Mouse (Mus musculus): ENCODE measurements at regions not wholly inside any gene's neighbourhood (a gene's known extent, or its start where the extent isn't known, plus 50 kb on each side); places are given as distances from the start of the nearest gene placed in this dataset.

DNA sequence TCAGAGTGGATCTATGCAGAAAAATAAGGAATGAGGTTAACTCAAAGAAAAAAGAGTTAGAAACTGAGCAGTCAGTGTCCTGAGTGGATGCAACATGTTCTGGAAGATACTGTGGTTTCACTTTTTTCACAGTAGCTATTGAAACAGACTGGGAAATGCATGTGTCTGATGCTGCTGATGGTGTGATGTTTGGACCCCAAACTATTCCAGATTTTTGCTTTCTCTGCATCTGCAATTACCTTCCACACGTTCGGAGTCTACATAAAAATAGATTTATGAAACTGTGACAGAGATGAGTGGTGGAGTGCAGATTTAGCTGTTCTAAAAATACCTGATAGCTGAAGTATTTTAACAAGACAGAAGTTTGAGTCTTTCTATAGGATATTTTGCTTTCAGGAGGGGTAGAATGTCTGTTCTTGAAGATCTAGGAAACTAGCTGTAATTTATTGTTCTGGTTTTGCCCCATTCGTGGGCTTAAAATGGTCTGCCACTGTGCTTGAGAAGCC, 545.3 kb downstream of the Stim2 start:
- intact Hi-C loops (cut with DNase I), result no loop called here

DNA sequence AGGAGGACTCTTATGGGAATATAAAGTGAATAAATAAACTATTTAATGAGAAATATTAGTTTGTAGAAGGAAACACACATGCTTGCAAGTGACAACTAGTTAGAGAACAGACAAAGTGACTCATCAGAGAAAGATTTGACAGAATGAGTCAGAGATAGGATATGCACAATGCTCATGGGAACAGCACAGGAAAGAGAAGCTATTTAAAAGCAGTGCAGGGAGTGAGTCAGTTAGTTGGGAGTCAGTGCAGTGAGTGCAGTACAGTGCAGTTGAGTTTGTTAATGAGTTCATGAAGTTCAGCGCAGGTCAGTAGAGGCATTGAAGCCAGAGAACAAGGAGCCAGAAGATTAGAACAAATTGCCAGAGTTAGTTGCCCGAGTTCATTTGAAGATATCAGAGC, 580.2 kb downstream of the Stim2 start:
- DNase-seq (ENCODE audit: low spot score in 2 of 2), result no peak

More for the DNA sequence above, 545.3 kb downstream of the Stim2 start:
- peak; percentile 4 to 22 for DNase-seq (ENCODE audit: low spot score in 2 of 2)

DNA sequence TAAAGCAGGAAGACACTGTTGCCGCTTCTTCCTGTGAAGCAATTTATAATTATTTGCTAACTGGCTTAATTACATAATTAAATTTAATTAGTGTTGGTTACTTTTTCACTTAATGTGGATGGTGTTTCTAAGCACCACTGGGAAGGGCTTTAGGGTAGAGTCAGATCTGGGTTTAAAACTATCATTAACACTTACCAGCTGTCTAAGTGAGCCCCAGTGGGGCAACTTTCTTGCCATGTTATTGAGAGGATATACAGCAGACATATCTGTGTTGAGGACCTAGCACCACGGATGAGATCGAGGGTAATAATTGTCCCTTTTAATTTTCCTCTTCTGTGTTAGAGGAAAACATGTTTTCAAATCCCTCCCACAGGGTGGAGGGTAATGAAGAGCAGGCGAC, 581.2 kb downstream of the Stim2 start:
- intact Hi-C loops (cut with DNase I), result no loop called here
- DNase-seq (ENCODE audit: low spot score in 2 of 2), result no peak

More for the DNA sequence above, 580.2 kb downstream of the Stim2 start:
- intact Hi-C loops (cut with DNase I), result no loop called here

DNA sequence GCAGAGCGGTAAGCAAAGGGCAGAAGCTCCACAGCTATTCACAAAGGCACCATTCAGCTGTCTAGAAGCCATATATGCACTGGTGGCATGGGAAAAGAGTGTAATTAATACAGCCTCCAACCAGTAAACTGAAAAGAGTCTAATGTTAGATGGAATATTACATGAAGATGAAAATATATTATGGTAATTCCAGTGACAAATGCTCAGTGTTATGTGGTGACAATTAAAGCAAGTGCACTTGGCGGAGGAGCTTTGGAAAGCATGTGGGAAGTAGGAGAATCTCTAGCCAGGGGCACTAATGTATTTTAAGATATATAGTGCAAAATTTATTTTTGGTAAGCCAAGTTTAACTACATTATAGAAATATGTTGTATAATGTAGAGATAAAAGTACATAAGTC, 583.9 kb downstream of the Stim2 start:
- peak in 1 of 2 experiments; percentile 4 for DNase-seq (ENCODE audit: low spot score in 2 of 2)

DNA sequence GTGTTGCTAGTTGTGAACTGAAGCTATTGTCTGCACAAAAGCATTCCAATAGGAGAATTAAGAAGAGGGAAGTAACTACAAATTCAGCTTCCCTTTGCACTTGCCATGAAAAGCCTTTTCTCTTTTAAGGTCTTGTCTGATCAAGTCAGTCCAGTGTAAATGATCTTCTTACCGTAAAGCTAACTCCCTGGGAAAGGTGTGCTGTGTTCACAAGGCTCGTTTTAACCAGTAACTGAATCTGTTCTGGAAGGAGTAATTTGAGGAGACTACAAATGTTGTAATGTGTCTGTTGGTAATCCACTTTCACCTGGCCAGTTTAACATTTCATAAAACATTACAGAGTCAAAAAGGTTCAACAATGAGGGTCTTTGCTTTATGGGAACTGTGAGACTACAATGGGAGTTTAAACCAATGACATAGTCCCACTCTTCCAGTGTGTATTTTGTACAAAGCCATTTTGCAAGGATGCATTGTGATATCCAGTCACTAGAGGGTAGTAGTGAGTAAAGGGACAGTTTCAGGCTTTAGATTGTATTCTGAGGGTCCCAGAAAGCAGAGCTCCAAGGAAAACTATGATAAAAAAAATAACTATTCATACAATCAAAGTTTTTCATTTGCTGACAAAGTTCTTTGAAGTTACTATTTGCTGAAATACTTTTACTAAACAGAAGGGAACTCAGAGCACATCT, 590.2 kb downstream of the Stim2 start:
- DNase-seq (ENCODE audit: low spot score in 2 of 2), result no peak
- intact Hi-C loops (cut with DNase I), result no loop called here

More for the DNA sequence above, 583.9 kb downstream of the Stim2 start:
- intact Hi-C loops (cut with DNase I), result no loop called here

DNA sequence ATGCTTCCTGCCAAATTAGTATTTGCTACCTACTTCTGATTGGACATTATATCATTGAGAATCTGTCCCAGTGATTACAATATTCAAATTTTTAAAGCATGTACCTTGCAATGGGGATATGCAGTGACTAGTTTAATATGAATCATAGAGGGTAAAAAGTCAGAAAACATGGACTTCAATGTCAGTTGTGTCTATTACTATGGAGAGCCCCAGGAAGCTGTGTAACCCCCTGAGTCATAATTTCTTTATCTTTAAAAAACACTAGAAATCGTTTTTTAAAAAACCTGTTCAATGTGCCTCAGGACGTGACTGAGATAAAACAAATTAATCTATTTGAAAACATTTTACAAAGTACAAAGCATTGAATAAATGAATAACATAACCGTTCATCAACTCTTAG, 612.7 kb downstream of the Stim2 start:
- DNase-seq (ENCODE audit: low spot score in 2 of 2), result no peak
- intact Hi-C loops (cut with DNase I), result no loop called here

DNA sequence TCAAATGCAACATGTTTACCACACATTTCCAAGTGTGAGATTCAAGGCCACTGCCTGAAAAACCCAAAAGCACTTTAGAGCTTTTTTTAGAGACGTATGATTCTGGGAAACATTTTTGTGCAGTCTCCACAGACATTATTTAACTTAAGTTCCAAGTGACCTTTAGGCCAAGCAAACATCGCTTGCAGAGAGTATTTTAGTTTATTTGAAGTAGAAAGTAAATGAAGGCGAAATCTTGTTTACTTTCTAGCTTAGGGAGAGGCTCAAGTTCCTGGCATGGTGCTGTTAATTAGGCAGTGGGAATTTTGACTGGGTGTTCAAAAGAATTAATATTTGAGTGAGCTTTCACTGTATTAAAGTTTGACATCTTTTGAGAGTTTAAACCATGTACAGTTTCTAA, 624.4 kb downstream of the Stim2 start:
- intact Hi-C loops (cut with DNase I), result no loop called here
- DNase-seq (ENCODE audit: low spot score in 2 of 2), result no peak

DNA sequence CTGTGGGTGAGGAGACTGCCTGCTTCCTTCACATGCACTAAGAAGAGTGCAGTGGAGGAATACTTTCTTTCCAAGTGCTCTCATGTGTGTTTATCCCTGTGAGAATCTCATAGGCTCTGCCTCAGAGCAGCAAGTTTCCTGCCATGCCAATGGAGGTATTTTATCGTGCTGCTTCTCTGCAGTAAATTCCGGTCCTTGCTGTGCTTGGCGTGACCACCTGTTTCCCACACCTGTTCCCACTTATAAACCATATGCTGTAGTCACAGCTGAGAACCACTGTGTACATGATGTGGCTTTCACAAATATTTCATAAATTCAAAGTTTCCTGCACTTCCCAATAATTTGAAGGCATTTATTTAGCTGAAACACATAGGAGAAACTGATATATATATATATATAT, 634.0 kb downstream of the Stim2 start:
- peak; percentile 1 to 4 for DNase-seq (ENCODE audit: low spot score in 2 of 2)
- intact Hi-C loops (cut with DNase I), result no loop called here

Measured in left cerebral cortex, postnatal 14 days (tissue).